Mouse (Mus musculus) lung, adult 2 months (tissue): ENCODE results near the gene Farp1.

ENCODE experiments used
- CTCF ChIP-seq: fragments of 200-500 bp; IDR thresholded peaks from 2 replicates; pipeline ENCODE4 v1.5.1; 2011; ENCODE audit warnings: mild to moderate bottlenecking, low read length, control low read depth; ENCODE audit not compliant: insufficient read depth
- POLR2A ChIP-seq: fragments of 200-500 bp; IDR thresholded peaks from 2 replicates; pipeline ENCODE4 v1.6.1; 2011; ENCODE audit warnings: low read depth, mild to moderate bottlenecking, control low read depth, low read length, borderline replicate concordance; ENCODE audit errors: extremely low read depth

DNA sequence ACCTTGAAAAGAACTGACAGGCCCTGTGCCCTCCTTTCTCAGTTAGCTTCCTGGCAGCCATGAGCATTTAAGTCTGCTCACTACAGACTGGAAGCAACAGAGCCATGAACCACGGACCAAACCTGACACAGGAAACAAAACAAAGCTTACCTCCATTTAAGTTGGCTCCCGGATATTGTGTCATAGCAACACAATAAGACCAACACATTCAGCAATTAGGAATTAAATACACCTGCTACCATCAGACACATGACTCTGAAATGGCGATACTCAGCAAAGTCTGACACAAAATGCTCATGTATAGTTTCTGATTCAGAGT is 295.0 kb downstream of the Farp1 start:
- TF ChIP-seq CTCF (no peak), POLR2A (no peak)
